Mouse (Mus musculus): Measurements from ENCODE around the gene Prkd3. TPM values are rescaled to one million over a fixed set of nuclear protein-coding genes. Genes with fewer than 3 reads are reported as not detected.

Prkd3 gene
- total RNA-seq, 2 experiments from 2014 or later, result 29.4 to 30.0 TPM

DNA sequence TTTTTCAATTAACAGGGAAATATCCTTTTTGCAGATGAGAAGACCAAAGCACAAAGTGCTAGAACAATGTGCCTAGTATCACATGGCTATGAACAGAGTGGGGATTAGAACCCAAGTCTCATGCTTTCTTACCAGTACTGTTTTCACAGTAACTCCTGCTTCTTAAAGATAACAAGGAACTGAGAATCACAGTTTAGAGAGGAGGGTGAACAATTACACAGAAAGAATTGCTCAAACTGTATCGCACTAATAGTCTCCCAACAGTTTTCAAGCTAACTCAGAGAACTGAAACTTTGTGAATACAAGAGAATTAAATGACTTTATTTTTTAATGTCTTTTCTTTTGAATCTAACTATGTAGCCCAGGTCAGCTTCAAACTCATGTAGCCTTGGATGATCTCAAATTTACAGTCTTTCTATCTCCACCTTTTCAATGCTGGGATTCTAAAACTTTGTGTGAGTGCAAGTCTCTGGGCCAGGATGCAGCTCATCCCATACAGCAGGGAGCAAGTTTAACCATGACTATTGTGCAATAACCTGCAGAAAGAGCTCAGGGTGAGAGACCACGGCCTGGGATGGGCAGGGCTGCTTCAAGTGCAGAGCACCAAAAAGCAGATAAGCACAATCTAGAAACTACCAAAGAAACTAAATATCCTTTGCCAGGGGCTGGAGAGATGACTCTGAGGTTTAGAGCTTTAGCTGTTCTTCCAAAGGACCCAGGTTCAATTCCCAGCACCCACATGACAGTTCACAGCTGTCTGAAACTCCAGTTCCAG, 5.5 kb downstream of the Prkd3 start:
- no peak for DNase-seq
- intact Hi-C loops (cut with DNase I), result no loop called here

DNA sequence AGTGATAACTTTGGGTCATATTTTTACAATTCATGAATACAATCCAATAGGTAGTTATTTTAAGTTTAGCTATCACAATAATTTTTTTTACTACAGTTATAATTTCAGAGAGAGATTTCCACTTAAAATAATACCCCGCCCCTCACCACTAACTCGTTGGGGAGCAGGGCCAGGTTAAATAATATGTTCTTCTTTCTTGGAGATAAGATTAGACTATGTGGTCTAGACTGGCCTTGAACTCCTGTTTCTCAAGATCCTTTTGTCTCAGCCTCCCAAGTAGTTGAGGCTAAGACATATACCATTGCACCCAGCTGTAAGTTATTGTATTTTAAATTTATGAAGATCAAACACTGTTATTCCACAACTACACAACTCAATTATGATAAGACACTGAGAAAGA, 7.0 kb downstream of the Prkd3 start:
- intact Hi-C loops (cut with DNase I), result no loop called here

DNA sequence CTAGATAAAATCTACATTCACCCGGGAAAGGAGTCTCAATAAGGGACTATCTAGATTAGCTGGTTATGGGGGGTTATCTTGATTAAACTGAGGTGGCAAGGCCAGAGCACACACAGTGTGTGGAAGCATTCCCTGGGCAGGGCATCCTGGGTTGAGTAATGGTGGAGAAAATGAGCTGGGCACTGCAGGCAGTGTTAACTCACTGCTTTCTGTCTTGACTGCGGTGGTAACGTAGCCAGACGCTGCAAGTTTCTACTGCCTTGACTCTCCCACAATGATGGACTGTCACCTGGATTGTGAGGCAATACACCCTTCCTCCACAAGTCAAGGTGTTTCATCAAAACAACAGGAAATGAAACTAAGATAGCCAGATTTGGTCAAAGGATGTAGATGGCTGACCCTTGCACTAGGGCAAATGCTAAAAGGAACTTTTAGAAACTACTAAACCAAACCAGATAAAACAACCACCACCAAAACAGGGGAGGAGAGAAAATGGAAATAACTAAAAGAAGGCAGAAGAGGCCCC, 20.8 kb downstream of the Prkd3 start:
- intact Hi-C loops (cut with DNase I), result no loop called here
- DNase-seq, result no peak

More for the DNA sequence above, 7.0 kb downstream of the Prkd3 start:
- no peak for DNase-seq

DNA sequence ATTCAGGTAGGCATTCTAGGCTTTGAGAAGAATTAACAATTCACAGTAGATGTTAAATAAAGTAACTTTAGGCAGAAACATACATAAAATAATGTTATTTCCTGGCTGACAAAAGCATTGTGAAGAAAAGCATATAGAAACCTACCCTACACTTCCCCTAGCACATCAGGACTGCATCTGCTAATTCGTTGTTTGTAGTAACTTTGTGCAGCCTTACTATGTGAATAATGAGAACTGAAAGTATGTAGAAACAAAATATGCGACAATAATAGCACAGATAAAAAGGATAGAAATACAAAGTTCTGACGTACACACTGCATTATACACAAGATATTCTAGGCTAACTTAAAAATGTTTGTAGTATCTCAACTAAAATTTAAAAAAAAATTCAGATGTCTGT, 21.4 kb downstream of the Prkd3 start:
- DNase-seq, result no peak
- intact Hi-C loops (cut with DNase I), result no loop called here

DNA sequence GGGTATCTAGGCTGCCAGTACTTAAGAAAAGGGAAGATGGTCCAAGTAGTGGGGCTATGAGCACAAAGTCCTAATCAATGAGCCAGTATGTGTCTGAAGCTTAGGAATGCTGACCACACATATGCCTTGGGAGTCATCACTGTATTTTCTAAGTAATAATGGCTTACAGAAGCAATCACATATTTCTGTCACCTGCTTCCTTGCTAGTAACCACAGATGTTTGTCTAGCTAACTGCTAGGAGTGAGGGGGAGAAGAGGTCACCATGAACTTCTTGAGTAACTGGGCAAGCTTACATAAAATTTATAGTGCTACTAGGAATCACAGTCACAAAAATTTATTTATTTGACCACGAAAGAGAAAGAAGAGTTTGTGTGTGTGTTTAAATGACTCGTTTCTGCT, 22.5 kb downstream of the Prkd3 start:
- intact Hi-C loops (cut with DNase I), result no loop called here

DNA sequence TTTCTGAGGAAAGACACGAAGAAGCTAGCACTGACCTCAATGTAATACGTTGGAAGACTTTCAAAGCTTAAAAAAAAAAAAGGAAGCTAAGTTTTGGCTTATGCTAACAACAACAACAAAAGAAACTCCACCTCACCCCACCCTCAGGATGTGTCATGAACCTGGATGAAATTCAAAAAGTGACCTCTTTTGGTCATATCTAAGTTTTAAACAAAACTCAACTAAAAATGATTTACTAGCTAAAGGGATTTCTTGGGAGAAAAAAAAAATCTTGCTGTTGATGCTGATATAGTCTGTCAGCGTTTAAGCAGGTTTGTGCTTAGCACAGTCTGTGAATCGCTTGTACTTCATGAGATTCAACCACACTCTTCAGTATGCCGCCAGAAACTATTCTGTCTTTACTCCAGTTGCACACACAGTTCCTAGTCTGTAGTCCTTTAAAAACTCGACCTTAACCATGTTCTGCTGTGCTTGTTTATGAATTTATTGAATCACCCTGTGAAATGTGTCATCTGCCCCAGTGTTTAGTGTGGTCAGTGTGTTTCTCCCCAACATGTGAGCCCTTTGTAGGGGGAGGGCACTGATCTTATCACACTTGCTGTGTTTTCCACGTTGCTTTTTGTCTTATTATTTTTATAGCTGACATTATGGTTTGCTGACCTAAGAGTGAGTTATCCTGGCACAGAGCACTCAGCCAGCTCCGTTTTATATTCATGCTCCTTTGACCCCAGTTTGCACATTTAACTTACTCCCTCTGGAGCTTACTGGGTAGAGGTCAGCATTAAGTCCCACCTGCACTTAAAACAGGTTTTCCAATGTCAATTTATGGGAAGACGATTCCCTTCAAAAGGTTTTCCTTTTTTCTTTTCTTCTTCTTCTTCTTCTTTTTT, 25.4 kb downstream of the Prkd3 start:
- peak in 1 of 2 experiments; percentile 23 for DNase-seq
- intact Hi-C loops (cut with DNase I), result loop anchor here (2.0 kb wide), 1 partner anchor 26 kb away; the partner anchor contains the start of gene Prkd3

More for the DNA sequence above, 22.5 kb downstream of the Prkd3 start:
- no peak for DNase-seq

DNA sequence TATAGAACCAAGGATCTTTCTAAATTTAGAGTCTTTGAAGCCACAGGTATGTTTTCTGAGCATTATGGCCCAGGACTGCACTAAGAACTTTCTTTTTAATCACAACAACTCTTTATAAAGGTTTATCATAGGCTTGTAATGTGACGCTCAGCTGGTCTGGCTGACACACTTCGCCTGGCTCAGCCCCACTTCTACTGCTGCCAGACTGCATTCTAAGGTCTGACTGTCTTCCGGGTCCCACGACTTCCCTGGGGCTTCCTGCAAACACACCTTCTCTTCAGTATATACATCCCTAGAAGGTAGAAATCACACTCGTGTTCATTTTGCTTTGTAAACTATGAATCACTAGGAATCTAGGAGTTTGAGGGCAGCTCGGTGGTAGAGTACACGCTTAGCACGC, 26.2 kb downstream of the Prkd3 start:
- DNase-seq, result peak in 1 of 2 experiments; percentile 40
- intact Hi-C loops (cut with DNase I), result loop anchor here (2.0 kb wide), 1 partner anchor 26 kb away; the partner anchor contains the start of gene Prkd3

DNA sequence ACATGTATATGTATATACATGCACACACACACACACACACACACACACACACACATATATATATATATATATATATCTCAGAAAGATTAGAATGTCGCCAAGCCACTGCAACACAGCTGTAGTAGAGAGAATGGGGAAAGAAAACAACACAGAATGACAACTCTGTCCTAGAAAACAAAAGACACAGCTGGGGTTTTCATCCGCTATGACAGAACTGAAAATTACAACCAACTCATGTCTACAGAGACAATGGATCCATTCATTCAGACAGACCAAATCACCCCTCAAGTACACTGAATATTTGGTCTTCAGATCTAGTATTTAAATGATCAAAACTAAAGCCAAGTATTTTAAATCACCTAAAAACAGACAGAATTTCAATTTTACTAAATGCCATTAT, 26.9 kb downstream of the Prkd3 start:
- DNase-seq, result no peak
- intact Hi-C loops (cut with DNase I), result loop anchor here (2.0 kb wide), 1 partner anchor 27 kb away; the partner anchor contains the start of gene Prkd3

DNA sequence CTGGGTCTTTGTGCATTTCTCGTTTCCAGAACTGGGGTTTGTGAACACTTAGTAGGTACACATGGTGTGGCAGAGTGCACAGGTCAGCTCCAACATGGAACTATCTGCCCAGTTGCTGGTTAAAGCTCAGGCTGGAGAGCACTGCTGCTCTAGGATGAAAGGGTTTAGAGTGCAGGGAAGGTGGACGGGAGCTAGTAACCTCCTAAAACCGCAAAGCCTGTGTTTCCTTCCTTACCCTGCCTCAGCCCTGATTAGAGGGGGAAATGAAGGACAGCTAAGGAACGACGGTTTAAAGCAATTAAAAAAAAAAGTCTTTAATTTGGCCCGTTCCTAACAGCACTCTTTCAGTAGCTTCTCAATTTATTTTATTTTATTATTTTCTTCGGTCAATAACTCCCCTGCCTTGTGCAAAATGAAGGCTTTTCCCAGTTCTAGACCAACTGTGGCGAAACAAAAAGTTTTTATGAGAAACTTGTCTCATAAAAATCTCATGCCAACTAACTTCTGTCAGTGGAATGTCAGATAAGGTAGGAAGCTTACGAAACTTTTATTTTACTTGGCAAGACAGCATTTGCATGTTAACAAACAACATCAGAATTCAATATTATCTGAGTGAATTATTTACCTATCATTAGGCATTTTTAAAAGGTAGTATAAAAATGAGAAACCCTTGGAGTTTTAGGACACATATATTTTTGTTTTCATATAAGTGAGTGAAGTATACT, 28.2 kb downstream of the Prkd3 start:
- DNase-seq, result no peak
- intact Hi-C loops (cut with DNase I), result no loop called here

DNA sequence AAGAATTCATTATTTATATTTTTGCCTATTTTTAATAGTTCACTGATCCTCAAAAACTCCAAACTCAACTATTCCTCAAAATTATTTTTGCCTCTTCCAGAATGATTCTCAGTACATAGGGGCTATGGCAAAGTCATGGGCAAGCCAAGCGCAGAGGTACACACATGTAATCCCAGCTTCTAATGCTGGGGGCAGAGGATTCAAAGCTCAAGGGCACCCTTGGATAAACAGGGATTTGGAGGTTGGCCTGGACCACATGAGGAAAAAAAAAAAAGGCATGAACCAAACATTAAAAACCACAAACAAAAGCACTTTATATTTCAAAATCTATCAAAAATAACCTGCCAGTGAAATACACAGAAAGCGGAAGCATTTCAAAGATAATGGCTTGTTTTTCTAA, 29.1 kb downstream of the Prkd3 start:
- intact Hi-C loops (cut with DNase I), result no loop called here

DNA sequence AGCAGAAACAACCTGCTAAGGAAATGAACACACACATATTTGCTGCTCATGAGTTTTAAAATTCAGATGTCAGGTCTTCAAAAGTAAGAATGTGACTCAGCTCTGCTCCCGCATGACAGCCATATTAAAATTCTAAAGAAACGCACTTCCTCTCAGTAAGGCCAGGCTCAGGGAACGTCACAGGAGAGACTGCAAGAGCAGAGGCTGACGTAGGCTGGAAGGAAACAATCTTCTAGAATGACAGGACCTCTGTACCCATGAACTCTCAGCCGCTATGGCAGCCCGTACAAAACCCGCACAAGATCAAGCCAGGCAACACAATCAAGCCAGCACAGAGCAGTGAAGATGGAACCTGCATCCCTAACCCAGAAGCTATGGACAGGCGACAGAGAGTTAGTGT, 31.6 kb downstream of the Prkd3 start:
- intact Hi-C loops (cut with DNase I), result no loop called here
- peak in 1 of 2 experiments; percentile 15 for DNase-seq

More for the DNA sequence above, 29.1 kb downstream of the Prkd3 start:
- DNase-seq, result no peak

DNA sequence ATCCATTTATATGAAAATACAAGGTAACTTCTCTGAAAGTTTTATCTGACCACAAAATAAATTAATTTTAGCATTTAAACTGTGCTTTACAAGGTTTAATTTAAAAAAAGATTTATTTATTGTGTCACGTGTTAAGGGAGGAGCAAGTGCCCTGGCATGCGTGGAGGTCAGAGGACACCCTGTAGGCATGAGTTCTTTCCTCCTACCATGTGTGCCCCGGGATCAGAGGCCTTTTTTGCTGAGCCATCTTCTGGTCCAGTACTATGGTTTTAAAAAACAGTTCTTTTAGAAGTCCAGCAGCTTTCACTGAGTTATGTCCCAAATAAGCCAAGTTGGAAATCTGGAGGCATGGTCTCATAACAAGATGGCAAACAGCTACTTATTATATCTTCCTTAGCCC, 36.9 kb downstream of the Prkd3 start:
- intact Hi-C loops (cut with DNase I), result no loop called here
- no peak for DNase-seq

DNA sequence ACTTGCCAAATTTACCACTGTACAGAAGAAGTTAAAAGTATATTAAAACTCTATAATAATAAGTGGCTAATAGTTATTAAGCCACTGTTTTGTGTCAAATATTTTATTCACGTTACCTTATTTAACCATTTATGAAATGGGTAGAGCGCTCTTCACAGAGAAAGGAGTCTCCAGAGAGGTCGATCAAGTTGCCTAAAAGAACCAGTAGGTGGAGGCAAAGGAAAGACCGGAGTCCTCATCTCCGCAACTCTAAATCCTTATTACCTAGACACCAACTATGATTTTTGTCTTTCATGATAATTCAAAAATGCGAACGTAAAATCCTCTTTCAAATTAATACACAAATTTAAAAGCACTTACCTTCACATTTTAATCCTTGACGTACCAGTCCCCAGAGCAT, 37.5 kb downstream of the Prkd3 start:
- intact Hi-C loops (cut with DNase I), result no loop called here
- no peak for DNase-seq

DNA sequence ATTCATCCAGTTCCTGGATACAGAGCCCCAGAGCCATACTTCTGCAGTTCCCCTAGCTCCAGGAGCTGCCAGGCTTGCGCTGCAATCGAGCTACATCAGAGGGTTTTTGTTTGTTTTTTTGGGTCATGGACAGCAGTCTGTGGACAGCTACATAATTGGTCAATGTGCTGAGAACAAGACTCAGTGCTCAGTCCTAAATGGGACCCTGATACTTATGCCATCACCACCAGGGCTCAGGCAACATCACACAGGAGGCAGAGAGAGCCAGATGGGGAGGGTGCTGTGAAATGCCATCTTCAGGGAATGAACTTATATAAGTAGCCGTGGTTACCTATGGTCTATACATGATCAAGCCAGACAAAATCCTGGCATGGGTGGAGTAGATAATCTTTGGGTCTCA, 52.1 kb downstream of the Prkd3 start:
- DNase-seq, result no peak
- intact Hi-C loops (cut with DNase I), result no loop called here

DNA sequence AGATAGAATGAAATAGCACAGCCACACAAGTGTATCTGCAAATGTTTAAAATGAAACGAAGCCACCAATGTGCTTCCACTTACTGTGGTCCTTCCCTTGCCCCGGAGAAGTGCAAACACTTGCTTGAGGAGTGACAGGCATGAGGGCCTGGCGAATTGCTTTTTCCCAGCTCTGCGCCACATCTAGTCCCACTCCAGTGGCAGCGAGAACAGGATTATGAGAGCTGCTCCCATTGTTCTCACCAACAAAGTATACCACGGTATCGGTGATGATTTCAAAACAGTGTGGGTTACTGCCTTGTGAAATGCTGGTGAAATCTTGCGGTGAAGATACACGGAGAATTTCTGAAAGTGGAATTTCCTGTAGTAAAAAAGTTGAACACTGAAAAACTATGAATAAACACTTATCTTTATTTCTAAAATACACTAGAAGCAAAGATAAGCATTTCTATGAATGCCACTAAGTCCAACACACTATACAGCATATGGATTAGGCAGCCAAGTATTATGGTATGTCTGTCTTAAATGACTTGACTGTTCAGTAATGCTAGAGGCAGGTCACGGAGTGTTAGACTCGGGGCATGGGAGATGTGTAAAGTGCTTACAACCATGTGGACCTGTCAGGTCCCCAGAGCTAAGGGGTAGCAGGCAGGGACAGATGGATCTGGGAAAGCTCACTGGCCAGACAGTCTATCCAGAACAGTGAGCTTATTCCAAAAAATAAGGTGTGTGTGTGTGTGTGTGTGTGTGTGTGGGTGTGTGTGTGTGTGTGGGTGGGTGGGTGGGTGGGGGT, 54.3 kb downstream of the Prkd3 start:
- intact Hi-C loops (cut with DNase I), result no loop called here
- DNase-seq, result no peak

DNA sequence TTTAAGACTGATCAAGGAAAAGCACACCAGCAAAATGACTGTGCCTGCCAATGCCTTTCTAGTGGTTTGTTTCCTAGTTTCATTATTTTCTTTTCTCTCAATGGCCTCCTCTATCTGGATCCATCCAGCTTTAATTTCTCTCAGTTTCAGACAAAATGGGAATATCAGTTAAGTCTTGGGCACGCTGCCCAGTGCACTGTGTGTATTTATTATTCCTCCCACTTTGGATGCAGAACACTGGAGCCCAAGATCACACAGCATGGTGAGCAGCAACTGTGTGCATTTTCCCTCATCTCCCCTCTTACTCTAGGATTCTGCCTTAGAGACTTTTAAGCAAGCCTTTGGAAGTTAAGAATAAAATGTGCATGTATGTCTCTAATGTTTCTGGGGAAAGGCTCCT, 56.2 kb downstream of the Prkd3 start:
- DNase-seq, result no peak
- intact Hi-C loops (cut with DNase I), result no loop called here

DNA sequence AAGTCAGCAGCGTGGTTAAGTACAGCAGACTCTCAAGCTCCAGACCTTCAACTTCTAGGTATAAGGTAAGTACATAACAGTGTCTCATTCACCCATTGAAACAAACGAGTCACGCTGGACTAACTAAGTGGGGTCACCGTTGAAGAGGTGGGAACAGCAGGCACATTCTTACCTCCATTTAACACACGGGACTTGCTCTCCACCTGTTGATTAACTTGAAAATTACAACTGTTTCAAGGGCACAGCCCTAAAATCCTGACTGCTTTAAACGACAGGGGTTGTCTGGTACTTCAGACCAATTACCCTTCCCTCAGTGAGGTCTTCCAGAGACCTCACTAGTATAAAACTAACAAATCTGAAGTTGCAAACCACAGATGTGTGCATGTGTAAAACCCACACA, 61.1 kb downstream of the Prkd3 start:
- intact Hi-C loops (cut with DNase I), result no loop called here
- no peak for DNase-seq

DNA sequence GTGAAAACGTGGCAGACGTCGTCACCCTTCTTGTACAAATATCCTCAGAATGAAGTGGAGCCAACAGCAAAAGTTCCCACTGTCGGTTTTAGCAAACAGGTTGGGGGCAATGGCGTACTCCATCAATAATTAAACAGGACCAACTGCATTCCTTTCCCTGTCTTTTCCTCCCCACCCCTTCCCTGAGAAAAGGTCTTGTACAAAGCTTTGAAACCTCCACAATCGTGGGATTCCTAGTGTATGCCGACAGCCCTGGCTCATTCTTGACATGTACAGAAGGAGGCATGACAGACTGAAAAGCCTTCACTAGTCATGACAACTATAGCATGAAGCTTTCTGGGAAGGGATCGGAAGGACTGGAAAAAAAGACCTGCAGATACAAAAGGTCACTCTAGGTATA, 67.4 kb downstream of the Prkd3 start:
- DNase-seq, result no peak
- intact Hi-C loops (cut with DNase I), result no loop called here

DNA sequence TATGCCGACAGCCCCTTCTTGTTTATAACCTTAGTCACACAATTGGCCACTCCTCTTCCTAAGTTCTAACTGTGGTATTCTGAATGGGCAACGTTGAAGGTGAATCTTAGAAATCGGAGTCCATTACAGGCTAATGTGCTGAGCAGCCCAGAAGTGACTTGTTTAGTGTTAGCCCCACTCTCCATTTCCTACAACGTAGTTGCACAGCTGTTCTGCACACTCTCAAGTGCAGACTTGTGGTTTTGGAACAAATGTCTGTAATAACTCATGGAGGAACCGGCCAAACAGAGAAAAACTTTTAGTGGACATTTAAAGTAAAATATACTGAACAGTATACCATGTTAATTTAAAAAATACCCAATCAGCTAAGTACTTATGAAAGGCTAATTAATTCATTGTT, 68.5 kb downstream of the Prkd3 start:
- no peak for DNase-seq
- intact Hi-C loops (cut with DNase I), result no loop called here

DNA sequence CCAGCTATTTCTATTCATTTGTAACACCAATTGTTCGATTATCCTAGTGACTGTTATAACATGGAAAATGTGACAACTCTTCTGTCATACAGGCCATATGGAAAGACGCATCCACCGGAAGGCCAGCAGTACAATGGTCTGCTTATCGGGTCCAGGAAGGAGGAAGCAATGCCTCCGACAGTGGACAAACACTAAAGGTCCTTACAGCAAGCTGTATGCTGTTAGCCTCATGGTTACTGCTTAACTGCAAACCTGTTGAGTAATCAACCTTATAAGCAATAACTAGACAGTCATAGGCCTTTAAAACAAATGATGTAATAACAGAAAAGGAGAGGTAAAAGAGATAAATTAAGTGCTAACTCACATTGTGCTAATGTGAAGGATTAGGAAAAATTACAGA, 69.4 kb downstream of the Prkd3 start:
- intact Hi-C loops (cut with DNase I), result no loop called here
- no peak for DNase-seq

Measured in heart, postnatal 10 days (tissue).